Mouse (Mus musculus) intestine, embryonic 14.5 days (tissue): ENCODE data around the gene Polr2g. TPM values are rescaled to one million over a fixed set of nuclear protein-coding genes. Genes with fewer than 3 reads are reported as not detected.
A peak's percentile ranks its signal among the peaks of the same experiment; 100 is the strongest.

ENCODE experiments used
- ATAC-seq: fragments of 200-750 bp; cut with Nextera tagmentation; replicated peaks from 2 replicates; pipeline ENCODE4 v1.8.0; 2017; ENCODE audit warnings: low read depth, moderate number of reproducible peaks, moderate TSS enrichment, moderate library complexity; ENCODE audit not compliant: low FRiP score, low TSS enrichment
- DNase-seq: peaks from one replicate; pipeline ENCODE4 v3.0.0-alpha.2; 2018; ENCODE audit warnings: low spot score
- H3K27ac ChIP-seq: fragments of 300-500 bp; sonication (generic); 2 replicates; pipeline ENCODE4 v1.5.1; 2014; ENCODE audit warnings: low read depth, mild to moderate bottlenecking, control low read depth
- H3K27me3 ChIP-seq: fragments of 300-500 bp; sonication (generic); replicated peaks from 2 replicates; pipeline ENCODE4 v1.6.1; 2014; ENCODE audit warnings: low read length, control low read depth; ENCODE audit not compliant: control insufficient read depth, insufficient read depth
- H3K36me3 ChIP-seq: fragments of 300-500 bp; sonication (generic); 2 replicates; pipeline ENCODE4 v1.6.1; 2014; ENCODE audit warnings: low read length, control low read depth; ENCODE audit not compliant: control insufficient read depth, insufficient read depth
- H3K4me1 ChIP-seq: fragments of 300-500 bp; sonication (generic); replicated peaks from 2 replicates; pipeline ENCODE4 v1.6.1; 2014; ENCODE audit warnings: low read length, control low read depth, mixed read lengths; ENCODE audit not compliant: control insufficient read depth, insufficient read depth
- H3K4me2 ChIP-seq: fragments of 300-500 bp; sonication (generic); 2 replicates; pipeline ENCODE4 v1.6.1; 2014; ENCODE audit warnings: low read length
- H3K4me3 ChIP-seq: fragments of 300-500 bp; sonication (generic); 2 replicates; pipeline ENCODE4 v1.5.1; 2014; ENCODE audit warnings: low read depth, low read length, control low read depth, mixed read lengths
- H3K9ac ChIP-seq: fragments of 300-500 bp; sonication (generic); 2 replicates; pipeline ENCODE4 v1.6.1; 2014; ENCODE audit warnings: mild to moderate bottlenecking, low read length
- H3K9me3 ChIP-seq: fragments of 300-500 bp; sonication (generic); 2 replicates; pipeline ENCODE4 v1.6.1; 2016; ENCODE audit warnings: low read length, control low read depth; ENCODE audit not compliant: control insufficient read depth
- WGBS: fragments of 180-500 bp; shearing (Covaris S2); extraction: QIAGEN DNeasy Blood & Tissue Kit; methylation state at CpG from one replicate; pipeline ENCODE4 v1.1.7; 2014; 5-methylcytosine and 5-hydroxymethylcytosine counted together
- polyA plus RNA-seq: library from polyadenylated mRNA; unstranded; fragments of >200 nt; fragmentation: Nextera tagmentation; extraction: Ambion mirVana; gene quantifications from 2 replicates; pipeline ENCODE4 v1.2.1, GENCODE M21; 2014

Polr2g gene
- polyA plus RNA-seq: 148 and 151 TPM in 2 replicates

DNA sequence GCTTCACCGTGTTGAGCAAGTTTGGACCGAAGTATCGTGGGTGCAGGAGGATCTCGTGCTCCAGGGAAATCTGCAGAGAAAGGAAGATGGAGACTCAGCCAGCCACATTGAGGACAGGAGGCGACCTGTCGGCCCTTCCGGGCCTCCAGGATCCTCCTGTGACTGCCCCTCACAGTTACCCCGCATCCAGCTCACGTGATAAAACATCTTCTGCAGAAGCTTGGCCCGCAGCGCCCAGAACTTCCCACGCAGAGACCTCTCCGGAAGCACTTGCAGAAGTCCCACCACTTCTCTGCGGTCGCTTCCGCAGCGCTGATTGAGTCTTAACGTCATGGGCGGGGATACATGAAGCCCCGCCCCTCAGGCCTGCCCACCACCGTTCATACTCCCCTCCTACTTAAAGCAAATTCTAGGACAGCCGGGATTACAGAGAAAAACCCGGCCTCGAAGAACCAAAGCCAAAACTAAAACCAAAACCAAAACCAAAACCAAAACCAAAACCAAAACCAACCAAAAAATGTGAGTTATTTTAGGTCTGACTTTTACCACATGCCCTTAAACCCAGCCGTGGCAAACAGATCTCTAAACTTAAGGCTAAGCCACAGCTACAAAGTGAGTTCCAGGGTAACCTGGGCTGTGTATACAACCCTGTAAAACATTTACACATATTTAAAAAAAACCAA lies at the start of gene Polr2g:
Gene Polr2g, minus strand, starts transcription at position 314 of the 683 bp plus-strand sequence.
- 1% methylated on average over 25 of the region's 25 CpGs for WGBS
- H3K9me3 ChIP-seq: no peaks in the 10 kb centered on the region
- peak; percentile 89 for DNase-seq
- peak within 1 kb of the TSS; percentile 54; the same call in 1 of the 2 replicates for H3K27ac ChIP-seq
- H3K9ac ChIP-seq: peak within 1 kb of the TSS; percentile 79
- H3K4me3 ChIP-seq: peak within 1 kb of the TSS; percentile 94
- peak; percentile 70 for ATAC-seq
- peaks cover 24% of the 10 kb centered on the region for H3K4me1 ChIP-seq
- peak within 1 kb of the TSS; percentile 97 for H3K4me2 ChIP-seq
- no peaks in the 10 kb centered on the region for H3K27me3 ChIP-seq
- H3K36me3 ChIP-seq: peaks cover 22% of the 10 kb centered on the region

DNA sequence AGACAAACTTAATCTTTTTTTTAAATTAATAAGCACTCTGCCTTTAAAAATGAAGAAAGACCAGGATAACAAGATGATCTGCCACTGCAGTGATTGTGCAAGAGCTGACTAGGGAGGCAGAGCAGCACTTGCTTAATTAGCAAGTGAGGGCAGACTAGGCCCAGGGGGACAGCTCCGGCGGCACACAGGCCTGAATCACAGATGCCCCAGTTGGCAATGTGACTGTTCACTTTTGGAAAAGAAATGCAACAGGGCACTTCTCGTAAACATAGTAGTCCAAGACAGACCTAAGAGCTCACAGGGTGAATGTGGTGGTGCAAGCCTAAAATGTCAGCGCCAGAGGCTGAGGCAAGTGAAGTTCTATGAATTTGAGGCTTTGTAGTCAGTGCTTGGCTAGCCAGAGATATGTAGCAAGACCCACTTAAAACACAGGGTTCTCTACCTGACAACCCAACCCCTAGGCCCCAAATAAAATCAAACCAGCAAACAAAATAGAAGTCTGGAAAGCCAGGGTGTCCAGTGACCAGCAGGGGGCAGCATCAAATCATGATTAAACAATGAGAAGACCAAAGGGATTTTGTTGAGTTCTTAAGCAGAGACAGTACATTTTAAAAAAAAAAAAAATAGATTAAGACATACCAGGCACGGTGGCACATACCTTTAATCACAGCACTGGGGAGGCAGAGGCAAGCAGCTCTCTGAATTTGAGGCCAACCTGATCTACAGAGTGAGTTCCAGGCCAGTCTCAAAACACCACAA lies 46.2 kb upstream of the Polr2g start:
- peaks cover 27% of the 10 kb centered on the region for H3K36me3 ChIP-seq
- H3K4me1 ChIP-seq: peaks cover 13% of the 10 kb centered on the region
- WGBS: 63% methylated on average over 5 of the region's 5 CpGs
- ATAC-seq (no peak), DNase-seq (peak; percentile 91)
- H3K4me2 ChIP-seq: no peak overlapping the region
- H3K27ac ChIP-seq: no peak overlapping the region
- no peak overlapping the region for H3K4me3 ChIP-seq
- H3K9ac ChIP-seq: no peak overlapping the region
- H3K27me3 ChIP-seq: no peaks in the 10 kb centered on the region
- no peaks in the 10 kb centered on the region for H3K9me3 ChIP-seq

DNA sequence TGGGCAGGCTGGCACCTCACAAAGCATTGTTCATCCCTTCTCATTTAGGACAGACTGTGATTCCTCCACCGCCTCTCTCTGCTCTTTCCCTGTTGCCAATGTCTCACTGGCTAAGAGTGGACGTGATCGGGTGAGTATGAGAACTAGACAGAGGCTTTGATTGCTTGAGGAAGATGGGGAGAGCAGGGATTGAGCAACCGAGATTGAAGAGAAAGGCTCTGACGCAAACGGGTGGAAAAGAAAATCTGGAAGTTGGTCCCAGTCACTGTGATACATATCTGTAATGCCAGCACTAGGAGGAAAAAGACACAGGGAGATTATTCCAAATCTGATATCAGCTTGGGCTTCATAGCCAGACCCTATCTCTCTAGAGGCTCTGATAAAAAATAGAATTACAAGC lies 44.6 kb upstream of the Polr2g start:
- no peak overlapping the region for H3K4me2 ChIP-seq
- ATAC-seq (no peak), DNase-seq (no peak)
- H3K4me3 ChIP-seq: no peak overlapping the region
- 86% methylated on average over 6 of the region's 6 CpGs for WGBS
- peaks cover 23% of the 10 kb centered on the region for H3K4me1 ChIP-seq
- H3K9me3 ChIP-seq: no peaks in the 10 kb centered on the region
- H3K9ac ChIP-seq: no peak overlapping the region
- H3K27ac ChIP-seq: no peak overlapping the region
- H3K36me3 ChIP-seq: peaks cover 22% of the 10 kb centered on the region
- H3K27me3 ChIP-seq: no peaks in the 10 kb centered on the region

DNA sequence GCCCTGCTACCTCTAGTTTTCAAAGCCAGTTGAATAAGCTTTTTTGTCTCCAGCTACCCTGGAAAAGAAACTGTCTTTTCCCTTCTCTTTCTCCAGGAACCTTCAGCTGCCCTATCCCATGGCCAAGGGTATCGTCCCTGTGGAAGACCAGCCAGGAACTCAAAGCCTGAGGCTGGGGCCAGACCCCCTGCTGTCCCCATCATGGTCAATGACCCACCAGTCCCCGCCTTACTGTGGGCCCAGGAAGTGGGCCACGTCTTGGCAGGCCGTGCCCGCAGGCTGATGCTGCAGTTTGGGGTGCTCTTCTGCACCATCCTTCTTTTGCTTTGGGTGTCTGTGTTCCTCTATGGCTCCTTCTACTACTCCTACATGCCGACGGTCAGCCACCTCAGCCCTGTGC lies 42.6 kb upstream of the Polr2g start:
- Histone ChIP-seq H3K27me3 (no peaks in the 10 kb centered on the region), H3K4me1 (peaks cover 23% of the 10 kb centered on the region), H3K9me3 (no peaks in the 10 kb centered on the region), H3K9ac (no peak overlapping the region), H3K4me2 (peak overlapping the region; percentile 60), H3K36me3 (peaks cover 8% of the 10 kb centered on the region), H3K27ac (no peak overlapping the region), H3K4me3 (peak overlapping the region; percentile 42; the same call in 1 of the 2 replicates)
- DNase-seq (no peak), ATAC-seq (no peak)
- WGBS: 95% methylated on average over 7 of the region's 7 CpGs

DNA sequence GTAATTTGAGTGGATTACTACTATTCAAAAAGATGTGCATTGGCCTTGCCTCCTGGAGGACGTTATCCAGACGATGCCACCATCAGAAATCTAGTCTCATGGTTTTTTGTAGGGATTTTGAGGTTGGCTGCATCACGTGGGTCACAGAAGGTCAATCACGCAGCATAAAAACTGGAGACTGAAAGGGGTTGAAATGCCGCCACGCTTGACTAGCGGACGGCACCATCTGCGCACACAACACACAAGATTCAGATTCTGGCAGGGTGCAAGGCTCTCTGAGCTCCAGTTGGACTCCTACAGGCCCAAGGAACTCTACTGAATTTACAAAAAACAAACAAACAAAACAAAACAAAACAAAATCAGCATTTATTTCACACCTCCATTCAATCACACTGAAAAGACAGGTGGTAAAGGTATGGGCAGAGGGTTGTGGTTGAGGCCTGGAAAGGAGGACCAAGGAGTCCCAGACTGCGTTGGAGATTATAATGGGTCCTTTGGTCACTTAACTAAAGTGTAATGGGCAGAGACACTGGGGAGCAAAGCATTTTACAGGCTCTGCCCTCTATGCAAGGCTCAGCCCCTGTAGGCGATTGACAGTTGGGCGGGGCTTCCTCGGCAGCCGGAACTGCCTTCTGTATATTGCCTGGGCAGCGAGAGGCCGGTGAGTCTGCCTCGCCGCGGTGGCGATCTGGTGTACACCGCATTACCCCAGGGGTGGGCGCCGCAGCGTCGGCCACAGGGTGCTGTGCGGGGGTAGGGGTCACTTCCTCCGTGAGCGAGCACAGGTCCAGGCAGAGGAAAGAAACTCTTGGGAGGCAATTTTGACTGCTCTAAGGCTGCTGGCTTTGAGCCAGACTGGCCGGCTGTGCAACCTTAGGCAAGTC lies 41.8 kb upstream of the Polr2g start:
- Histone ChIP-seq H3K9me3 (no peaks in the 10 kb centered on the region), H3K4me2 (peak overlapping the region; percentile 60), H3K4me1 (peaks cover 23% of the 10 kb centered on the region), H3K27me3 (no peaks in the 10 kb centered on the region), H3K36me3 (peaks cover 5% of the 10 kb centered on the region), H3K9ac (peak overlapping the region; percentile 50), H3K27ac (no peak overlapping the region), H3K4me3 (peak overlapping the region; percentile 42)
- DNase-seq: peak; percentile 78
- WGBS: 24% methylated on average over 29 of the region's 29 CpGs
- ATAC-seq: no peak; the same call in 1 of the 2 replicates

DNA sequence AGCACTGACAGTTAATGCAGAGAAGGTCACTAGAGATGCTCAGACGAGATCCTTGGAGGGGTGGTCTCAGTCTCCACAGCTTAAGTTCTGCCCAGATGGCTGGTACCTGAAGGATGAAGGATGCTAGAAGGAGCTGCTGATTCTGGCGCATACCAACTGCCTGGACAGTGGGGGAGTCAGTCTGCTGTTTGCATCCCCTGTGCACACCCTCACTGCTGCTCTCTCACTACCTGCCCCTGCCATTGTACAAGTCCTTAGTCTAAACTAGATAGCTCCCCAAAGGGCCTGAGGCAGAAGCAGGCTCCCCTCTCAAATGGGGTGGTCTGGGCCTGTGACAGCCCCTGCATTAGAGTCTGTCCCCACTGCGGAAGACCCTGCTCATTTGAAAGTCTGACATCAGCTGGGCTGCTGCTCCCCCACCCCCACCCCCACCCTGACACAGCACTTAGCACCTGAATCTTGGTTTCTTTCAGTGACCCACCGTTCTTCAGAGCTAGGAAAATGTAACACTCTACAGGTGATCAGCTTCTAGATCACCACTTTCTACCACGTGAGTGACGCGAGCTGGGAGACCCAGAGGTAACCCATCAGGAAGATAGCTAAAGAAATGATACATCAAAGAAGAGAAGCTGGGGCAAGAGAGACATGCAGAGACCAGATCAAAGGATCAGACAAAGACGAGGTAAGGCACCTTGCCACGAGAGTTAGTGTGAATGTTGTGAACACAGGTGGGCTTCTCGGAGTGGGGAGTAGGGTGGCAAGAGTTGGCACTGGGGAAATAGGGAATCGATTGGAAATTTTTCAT lies 40.9 kb upstream of the Polr2g start, which contains the start of gene Gng3:
Gene Gng3, minus strand, starts transcription at position 92 of the 805 bp plus-strand sequence.
- peak within 1 kb of the TSS; percentile 98 for H3K4me2 ChIP-seq
- DNase-seq (no peak), ATAC-seq (no peak)
- peaks cover 12% of the 10 kb centered on the region for H3K36me3 ChIP-seq
- H3K27me3 ChIP-seq: no peaks in the 10 kb centered on the region
- H3K4me1 ChIP-seq: peaks cover 23% of the 10 kb centered on the region
- peak within 1 kb of the TSS; percentile 61 for H3K4me3 ChIP-seq
- peak within 1 kb of the TSS; percentile 75 for H3K9ac ChIP-seq
- H3K27ac ChIP-seq: peak within 1 kb of the TSS; percentile 96
- 62% methylated on average over 11 of the region's 11 CpGs for WGBS
- no peaks in the 10 kb centered on the region for H3K9me3 ChIP-seq

DNA sequence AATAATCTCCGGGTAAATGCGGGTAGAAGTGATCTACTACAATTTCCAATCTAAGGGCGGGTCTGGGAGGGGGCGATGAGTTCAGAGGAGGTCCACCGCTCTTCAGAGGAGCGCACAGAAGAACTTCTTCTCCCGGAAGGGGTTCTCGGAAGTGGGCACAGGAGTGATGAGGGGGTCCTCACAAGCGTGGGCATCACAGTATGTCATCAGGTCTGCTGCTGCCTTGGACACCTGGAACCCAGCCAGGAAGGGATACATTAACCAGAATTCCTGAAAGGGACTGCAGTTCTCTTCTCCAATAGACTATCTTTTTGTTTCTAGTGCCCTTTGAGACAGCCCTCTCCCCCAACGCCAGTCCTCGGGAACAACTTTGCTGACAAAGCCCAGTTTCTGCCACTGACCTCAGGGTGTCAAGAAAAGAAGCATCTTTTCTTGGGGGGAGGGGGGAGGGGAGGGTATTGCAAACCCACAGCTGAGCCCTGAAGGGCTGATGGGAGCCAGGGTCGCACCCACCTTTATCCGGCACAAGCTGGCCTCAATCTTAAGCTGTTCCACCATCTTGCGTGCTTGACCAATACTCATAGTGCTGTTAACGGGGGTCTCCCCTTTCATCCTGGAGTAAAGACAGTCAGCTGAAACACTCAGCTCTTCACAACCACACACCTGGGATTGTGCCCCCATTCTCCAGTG lies 39.8 kb upstream of the Polr2g start:
- H3K4me3 ChIP-seq: peak overlapping the region; percentile 61
- WGBS: 21% methylated on average over 15 of the region's 15 CpGs
- 0 out of 2 replicates have a peak, but pooled peaks have one; percentile 25 for ATAC-seq
- H3K4me2 ChIP-seq: peak overlapping the region; percentile 98
- peak overlapping the region; percentile 75 for H3K9ac ChIP-seq
- peak overlapping the region; percentile 96 for H3K27ac ChIP-seq
- peaks cover 23% of the 10 kb centered on the region for H3K4me1 ChIP-seq
- DNase-seq: no peak
- H3K36me3 ChIP-seq: peaks cover 23% of the 10 kb centered on the region
- no peaks in the 10 kb centered on the region for H3K27me3 ChIP-seq
- no peaks in the 10 kb centered on the region for H3K9me3 ChIP-seq
